Mouse (Mus musculus) neural tube, embryonic 15.5 days (tissue): ENCODE measurements around the gene Mpv17l. TPM values are rescaled to one million over a fixed set of nuclear protein-coding genes. Genes with fewer than 3 reads are reported as not detected.
"Not testable (repeated sequence)": the region's sequence is repeated elsewhere in the genome, so short reads cannot be mapped to it uniquely, and the experiment has no call there.

Source experiments
- ATAC-seq: fragments of 200-750 bp; cut with Nextera tagmentation; 2 replicates; pipeline ENCODE4 v1.8.0; 2017; ENCODE audit warnings: mild to moderate bottlenecking, moderate TSS enrichment, moderate library complexity; ENCODE audit not compliant: low FRiP score
- H3K27ac ChIP-seq: fragments of 300-500 bp; sonication (generic); replicated peaks from 2 replicates; pipeline ENCODE4 v1.5.1; 2015; ENCODE audit warnings: mild to moderate bottlenecking, inconsistent platforms
- H3K27me3 ChIP-seq: fragments of 300-500 bp; sonication (generic); replicated peaks from 2 replicates; pipeline ENCODE4 v1.6.1; 2015; ENCODE audit warnings: inconsistent platforms
- H3K36me3 ChIP-seq: fragments of 300-500 bp; sonication (generic); 2 replicates; pipeline ENCODE4 v1.6.1; 2015; ENCODE audit warnings: inconsistent platforms
- H3K4me1 ChIP-seq: fragments of 300-500 bp; sonication (generic); 2 replicates; pipeline ENCODE4 v1.6.1; 2015; ENCODE audit warnings: inconsistent platforms
- H3K4me2 ChIP-seq: fragments of 300-500 bp; sonication (generic); 2 replicates; pipeline ENCODE4 v1.6.1; 2015; ENCODE audit warnings: inconsistent platforms, mild to moderate bottlenecking, moderate library complexity
- H3K4me3 ChIP-seq: fragments of 300-500 bp; sonication (generic); replicated peaks from 2 replicates; pipeline ENCODE4 v1.5.1; 2015; ENCODE audit warnings: mild to moderate bottlenecking, inconsistent platforms
- H3K9ac ChIP-seq: fragments of 300-500 bp; sonication (generic); replicated peaks from 2 replicates; pipeline ENCODE4 v1.6.1; 2015; ENCODE audit warnings: mild to moderate bottlenecking, inconsistent platforms
- H3K9me3 ChIP-seq: fragments of 300-500 bp; sonication (generic); replicated peaks from 2 replicates; pipeline ENCODE4 v1.6.1; 2016; ENCODE audit warnings: inconsistent platforms
- WGBS: fragments of 180-500 bp; shearing (Covaris S2); methylation state at CpG from one replicate; pipeline ENCODE4 v1.1.7; 2015; ENCODE audit warnings: mixed read lengths; 5-methylcytosine and 5-hydroxymethylcytosine counted together
- polyA plus RNA-seq: library from polyadenylated mRNA; unstranded; fragments of >200 nt; fragmentation: Nextera tagmentation; extraction: Ambion mirVana; gene quantifications from 2 replicates; pipeline ENCODE4 v1.2.1, GENCODE M21; 2015

The Mpv17l gene
- polyA plus RNA-seq = 40.3 and 46.7 TPM in 2 replicates

DNA sequence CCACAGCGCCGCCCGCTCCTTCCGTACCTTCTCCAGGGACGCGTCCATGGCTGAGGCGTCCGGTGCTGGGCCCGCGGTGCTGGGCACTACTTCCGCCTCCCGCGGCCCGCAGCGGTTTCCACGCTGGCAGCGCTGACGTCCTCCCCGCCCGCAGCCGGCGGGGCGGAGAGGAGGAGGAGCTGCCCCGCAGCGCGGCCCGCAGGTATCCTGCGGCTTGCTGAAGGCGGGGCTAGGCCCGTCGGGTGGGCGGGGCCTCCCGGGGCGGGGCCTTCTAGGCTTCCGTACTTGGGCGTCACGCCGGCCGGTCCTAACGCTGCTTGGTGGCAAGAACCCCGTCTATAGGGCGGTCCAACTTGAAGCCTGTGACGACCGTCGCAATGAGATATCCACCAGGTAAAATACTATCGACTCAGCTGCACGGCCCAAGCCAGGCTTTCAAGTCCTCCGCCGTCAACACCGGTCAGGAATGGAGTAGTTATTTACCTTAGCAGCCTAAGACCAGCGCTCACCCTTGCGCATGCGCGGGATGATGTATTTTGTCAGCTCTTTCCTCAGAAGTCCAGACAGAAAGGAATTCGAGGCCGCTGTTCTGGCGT is at the start of gene Mpv17l, which contains the start of gene Pdxdc1:
TSS of gene Mpv17l (plus strand) at position 274 of the 596 bp plus-strand sequence.
TSS of gene Pdxdc1 (minus strand) at position 244 of the 596 bp plus-strand sequence.
- H3K36me3 ChIP-seq = no peaks in the 10 kb centered on the region
- peak within 1 kb of the TSS; percentile 70 for H3K4me3 ChIP-seq
- H3K4me2 ChIP-seq = peak within 1 kb of the TSS; percentile 72
- H3K27ac ChIP-seq = peak within 1 kb of the TSS; percentile 93
- no peaks in the 10 kb centered on the region for H3K27me3 ChIP-seq
- WGBS = under 1% methylated on average over 53 of the region's 57 CpGs
- peak; percentile 98 for ATAC-seq
- H3K4me1 ChIP-seq = peaks cover 18% of the 10 kb centered on the region
- no peaks in the 10 kb centered on the region for H3K9me3 ChIP-seq
- peak within 1 kb of the TSS; percentile 71 for H3K9ac ChIP-seq

DNA sequence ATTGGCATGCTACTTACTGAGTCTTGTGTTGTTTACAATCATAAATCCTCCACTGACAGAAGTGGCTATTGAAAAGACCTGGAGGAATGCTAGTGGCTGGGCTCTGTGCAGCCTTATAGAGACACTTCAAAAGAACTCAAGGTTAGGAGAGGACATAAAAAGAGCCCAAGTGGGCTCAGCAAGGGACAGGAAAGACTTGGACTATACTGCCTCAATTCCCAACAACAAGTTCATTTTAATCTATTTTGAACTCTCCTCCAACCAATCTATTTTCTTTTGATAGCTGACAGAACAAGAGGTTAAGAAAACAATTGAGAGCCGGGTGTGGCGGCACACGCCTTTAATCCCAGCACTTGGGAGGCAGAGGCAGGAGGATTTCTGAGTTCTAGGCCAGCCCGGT is 49.1 kb upstream of the Mpv17l start:
- no peaks in the 10 kb centered on the region for H3K4me1 ChIP-seq
- no peaks in the 10 kb centered on the region for H3K27me3 ChIP-seq
- WGBS = 97% methylated on average over 4 of the region's 4 CpGs
- peaks cover 37% of the 10 kb centered on the region for H3K36me3 ChIP-seq
- no peak overlapping the region for H3K9ac ChIP-seq
- H3K27ac ChIP-seq = no peak overlapping the region
- H3K4me3 ChIP-seq = no peak overlapping the region
- no peaks in the 10 kb centered on the region for H3K9me3 ChIP-seq
- H3K4me2 ChIP-seq = no peak overlapping the region
- no peak for ATAC-seq

DNA sequence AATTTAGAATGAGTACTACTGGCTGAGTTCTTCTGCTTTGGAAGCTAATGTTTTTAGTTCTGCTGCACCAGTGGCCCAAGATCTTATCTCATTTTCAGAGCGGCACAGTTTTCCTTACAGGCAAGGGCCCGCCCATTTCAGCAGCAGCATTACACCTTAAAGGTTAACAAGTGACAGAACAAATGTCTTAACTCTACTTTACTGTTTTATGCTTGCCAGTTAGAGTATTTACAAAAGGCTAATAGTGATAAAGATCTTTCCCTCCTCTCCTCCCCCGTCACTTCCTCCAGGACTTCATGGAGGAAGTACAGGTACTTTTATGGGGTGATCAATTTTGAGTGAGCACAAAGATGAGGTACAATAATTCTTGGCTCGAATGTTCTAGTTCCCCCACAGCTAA is 36.9 kb upstream of the Mpv17l start:
- peaks cover 13% of the 10 kb centered on the region; the same call in 1 of the 2 replicates for H3K36me3 ChIP-seq
- H3K9ac ChIP-seq = no peak overlapping the region
- no peaks in the 10 kb centered on the region for H3K27me3 ChIP-seq
- H3K9me3 ChIP-seq = no peaks in the 10 kb centered on the region
- no peak overlapping the region for H3K27ac ChIP-seq
- peaks cover 4% of the 10 kb centered on the region; the same call in 1 of the 2 replicates for H3K4me1 ChIP-seq
- ATAC-seq = no peak
- no peak overlapping the region for H3K4me2 ChIP-seq
- 83% methylated on average over 4 of the region's 4 CpGs for WGBS
- no peak overlapping the region for H3K4me3 ChIP-seq

DNA sequence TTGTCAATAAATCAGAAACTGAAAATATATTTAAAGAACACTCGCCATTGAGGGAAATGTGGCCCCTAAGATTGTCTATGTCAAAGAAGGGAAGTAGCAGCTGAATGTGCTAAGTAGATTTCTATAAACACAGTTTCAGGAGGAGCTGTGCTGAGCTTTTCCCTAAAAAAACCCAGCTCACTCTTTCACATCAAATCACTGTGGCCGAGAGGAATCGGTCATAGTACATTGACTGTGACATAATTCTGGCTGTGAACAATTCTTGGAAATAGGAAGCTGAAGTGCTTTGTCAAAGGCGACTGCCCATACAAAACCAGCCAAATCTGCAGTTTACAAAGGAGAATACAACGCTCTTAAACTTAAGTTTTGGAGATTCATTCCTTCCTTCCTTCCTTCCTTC is 36.3 kb upstream of the Mpv17l start:
- peaks cover 13% of the 10 kb centered on the region; the same call in 1 of the 2 replicates for H3K36me3 ChIP-seq
- H3K9me3 ChIP-seq = no peaks in the 10 kb centered on the region
- no peak for ATAC-seq
- no peak overlapping the region for H3K27ac ChIP-seq
- H3K27me3 ChIP-seq = no peaks in the 10 kb centered on the region
- no peak overlapping the region for H3K4me3 ChIP-seq
- WGBS = 79% methylated on average over 5 of the region's 5 CpGs
- H3K9ac ChIP-seq = no peak overlapping the region
- H3K4me2 ChIP-seq = no peak overlapping the region
- peaks cover 4% of the 10 kb centered on the region; the same call in 1 of the 2 replicates for H3K4me1 ChIP-seq

DNA sequence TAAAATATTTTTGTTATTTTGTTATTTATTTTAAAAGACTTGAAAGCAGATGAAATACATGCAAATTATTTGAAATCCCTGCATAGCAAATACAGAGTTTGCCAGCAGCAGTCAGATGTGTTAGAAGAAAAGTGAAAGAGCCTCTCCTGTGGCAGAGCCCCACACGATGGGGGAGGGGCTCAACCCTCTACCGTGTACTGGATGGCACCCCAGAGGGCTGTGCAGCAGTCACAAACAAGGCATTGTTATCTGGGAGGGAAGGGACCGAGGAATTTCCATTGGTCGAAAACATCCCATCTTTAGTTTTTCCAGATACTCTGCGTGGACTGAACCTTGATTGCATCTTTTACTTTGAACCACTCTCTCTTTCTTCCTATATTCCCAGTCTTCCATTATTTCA is 35.6 kb upstream of the Mpv17l start:
- not testable (repeated sequence) for H3K27ac ChIP-seq, H3K27me3 ChIP-seq, H3K4me3 ChIP-seq, H3K9me3 ChIP-seq, H3K9ac ChIP-seq, H3K4me1 ChIP-seq, ATAC-seq, H3K4me2 ChIP-seq
- peaks cover 19% of the 10 kb centered on the region for H3K36me3 ChIP-seq
- WGBS = 9% methylated on average over 5 of the region's 5 CpGs

DNA sequence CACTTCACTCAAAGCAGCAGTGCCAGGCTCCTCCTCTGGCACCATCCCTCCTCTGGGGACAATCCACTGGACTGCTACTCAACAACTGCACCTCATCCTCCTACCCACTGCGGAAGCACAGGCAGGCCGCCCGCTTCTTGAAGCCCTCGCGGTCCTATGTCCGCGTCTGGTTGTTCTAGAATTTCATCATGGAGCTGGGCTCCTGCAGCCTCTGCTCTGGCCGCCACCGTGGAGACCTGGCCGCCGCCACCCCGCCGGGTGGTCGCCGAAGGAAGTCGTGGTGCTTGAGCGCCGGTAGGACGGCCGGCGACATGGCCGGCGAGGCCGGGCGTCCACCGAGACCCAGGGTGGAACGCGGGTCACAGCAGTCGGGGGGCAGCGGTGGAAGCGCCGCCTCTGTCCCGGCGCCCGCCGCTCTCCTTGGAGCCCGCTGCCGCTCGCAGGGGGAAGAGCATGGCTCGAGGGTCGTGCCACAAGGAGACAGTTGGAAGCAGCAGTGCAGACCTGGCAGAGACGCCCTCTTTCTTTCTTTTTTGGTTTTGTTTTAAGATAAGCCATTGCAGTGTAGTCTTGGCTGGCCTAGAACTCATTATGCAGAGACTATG is 34.9 kb upstream of the Mpv17l start:
- 6% methylated on average over 42 of the region's 42 CpGs for WGBS
- 0 out of 2 replicates have a peak overlapping the region, but pooled peaks have one; percentile 33 for H3K27ac ChIP-seq
- peak overlapping the region; percentile 37 for H3K4me2 ChIP-seq
- H3K27me3 ChIP-seq = no peaks in the 10 kb centered on the region
- peak overlapping the region; percentile 17 for H3K4me3 ChIP-seq
- peaks cover 17% of the 10 kb centered on the region for H3K36me3 ChIP-seq
- ATAC-seq = peak; percentile 65; the same call in 1 of the 2 replicates
- no peak overlapping the region for H3K9ac ChIP-seq
- peaks cover 4% of the 10 kb centered on the region; the same call in 1 of the 2 replicates for H3K4me1 ChIP-seq
- no peaks in the 10 kb centered on the region for H3K9me3 ChIP-seq

DNA sequence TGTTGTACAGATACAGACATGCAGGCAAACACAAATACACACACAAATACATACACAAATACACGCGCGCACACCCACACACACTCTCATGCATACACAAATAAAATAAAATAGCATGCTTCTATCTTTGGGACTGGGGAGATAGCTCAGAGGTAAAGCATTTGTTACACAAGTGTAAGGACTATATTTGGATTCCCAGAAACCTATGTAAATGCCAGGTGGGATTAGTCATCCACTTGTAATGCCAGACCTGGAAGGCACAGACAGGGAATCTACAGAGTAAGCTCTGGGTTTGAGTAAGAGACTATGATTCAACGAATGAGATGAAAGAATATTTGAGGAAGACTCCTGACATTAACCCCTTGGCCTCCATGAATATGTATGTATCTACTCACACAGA is 27.5 kb upstream of the Mpv17l start:
- Histone ChIP-seq H3K9ac (no peak overlapping the region), H3K4me3 (no peak overlapping the region), H3K27me3 (no peaks in the 10 kb centered on the region), H3K4me2 (no peak overlapping the region), H3K36me3 (peaks cover 41% of the 10 kb centered on the region), H3K27ac (no peak overlapping the region), H3K9me3 (no peaks in the 10 kb centered on the region), H3K4me1 (no peaks in the 10 kb centered on the region)
- WGBS = 93% methylated on average over 4 of the region's 4 CpGs
- ATAC-seq = no peak

DNA sequence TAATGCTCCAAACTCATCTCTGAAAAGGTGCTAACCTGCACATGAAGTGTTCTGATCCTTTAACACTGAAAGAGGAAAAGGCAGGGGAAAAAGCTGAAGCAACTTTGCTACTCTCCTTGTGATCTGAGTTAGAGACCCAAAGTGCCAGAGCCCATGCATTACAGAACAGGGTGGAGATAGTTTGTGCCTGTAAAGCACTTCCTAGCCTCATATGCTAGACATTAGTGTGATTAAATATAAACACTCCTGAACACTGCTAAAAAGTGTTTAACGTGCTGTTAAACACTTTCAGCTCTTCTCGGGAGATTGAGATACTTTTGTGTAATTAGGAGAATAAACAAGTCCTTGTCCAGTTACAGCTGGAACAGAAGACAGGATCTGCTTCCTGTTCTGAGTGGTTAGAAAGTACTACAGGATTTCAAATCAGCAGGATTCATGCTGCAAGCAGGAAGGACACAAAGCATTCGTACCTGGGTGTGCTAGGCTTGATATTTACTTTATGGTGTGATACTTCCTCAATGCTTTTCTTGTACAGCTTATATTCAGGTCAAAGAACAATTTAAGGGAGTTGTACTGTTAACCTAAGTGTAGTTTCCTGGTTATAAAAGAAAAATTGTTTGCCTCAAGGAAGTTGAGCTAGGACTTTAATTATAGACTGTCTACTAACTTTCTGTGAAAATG is 19.7 kb upstream of the Mpv17l start:
- Histone ChIP-seq H3K4me2 (no peak overlapping the region), H3K4me3 (no peak overlapping the region)
- ATAC-seq = no peak

DNA sequence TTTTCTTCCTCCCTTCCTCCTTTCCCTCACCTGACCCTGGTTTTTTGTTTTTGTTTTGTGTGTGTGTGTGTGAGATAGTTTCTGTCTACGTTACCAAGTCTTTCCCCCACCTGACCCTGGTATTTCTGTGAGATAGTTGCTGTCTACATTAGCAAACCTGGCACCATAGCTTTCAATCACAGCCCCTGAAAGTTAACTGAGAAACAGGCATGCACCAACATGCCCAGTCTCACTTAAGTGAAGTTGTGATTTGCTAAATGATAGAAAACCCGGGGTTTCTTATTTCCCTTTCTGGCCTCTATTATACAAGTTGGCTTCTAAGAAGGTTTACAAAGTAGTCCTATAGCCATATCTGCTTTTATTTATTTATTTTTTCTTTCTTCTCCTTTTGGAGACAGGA is 12.5 kb upstream of the Mpv17l start:
- no peaks in the 10 kb centered on the region for H3K27me3 ChIP-seq
- no peaks in the 10 kb centered on the region for H3K36me3 ChIP-seq
- no peak for ATAC-seq
- WGBS = 93% methylated on average over 2 of the region's 2 CpGs
- no peaks in the 10 kb centered on the region for H3K9me3 ChIP-seq
- H3K4me3 ChIP-seq = no peak overlapping the region
- H3K9ac ChIP-seq = no peak overlapping the region
- no peak overlapping the region for H3K4me2 ChIP-seq
- no peaks in the 10 kb centered on the region for H3K4me1 ChIP-seq
- H3K27ac ChIP-seq = no peak overlapping the region

More for the DNA sequence above, 19.7 kb upstream of the Mpv17l start:
- Histone ChIP-seq H3K27ac (no peak overlapping the region), H3K27me3 (no peaks in the 10 kb centered on the region), H3K4me1 (no peaks in the 10 kb centered on the region), H3K9me3 (no peaks in the 10 kb centered on the region), H3K9ac (no peak overlapping the region), H3K36me3 (peaks cover 8% of the 10 kb centered on the region; the same call in 1 of the 2 replicates)
- 70% methylated on average over 3 of the region's 3 CpGs for WGBS

DNA sequence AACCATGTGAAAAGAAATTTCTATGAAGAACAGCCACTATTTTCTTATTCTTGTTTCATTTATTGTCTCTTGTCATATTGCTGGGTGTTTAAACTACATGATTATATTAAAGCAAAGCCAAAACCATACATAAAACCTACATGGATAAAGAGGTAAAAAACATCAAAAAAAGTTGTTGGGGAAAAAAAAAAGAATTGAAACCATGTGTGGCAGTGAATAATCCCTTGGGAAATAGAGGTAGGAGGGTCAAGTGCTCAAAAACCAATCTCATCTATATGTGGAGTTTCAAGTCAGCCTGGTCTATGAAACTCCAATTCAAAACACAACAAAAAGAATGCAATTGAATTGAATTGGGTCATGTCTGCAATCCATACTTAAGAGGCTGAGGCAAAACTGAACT is 10.1 kb upstream of the Mpv17l start:
- Histone ChIP-seq H3K27ac (no peak overlapping the region), H3K9me3 (no peaks in the 10 kb centered on the region), H3K36me3 (no peaks in the 10 kb centered on the region), H3K4me2 (no peak overlapping the region), H3K4me3 (no peak overlapping the region), H3K27me3 (no peaks in the 10 kb centered on the region), H3K4me1 (no peaks in the 10 kb centered on the region), H3K9ac (no peak overlapping the region)
- ATAC-seq = no peak

DNA sequence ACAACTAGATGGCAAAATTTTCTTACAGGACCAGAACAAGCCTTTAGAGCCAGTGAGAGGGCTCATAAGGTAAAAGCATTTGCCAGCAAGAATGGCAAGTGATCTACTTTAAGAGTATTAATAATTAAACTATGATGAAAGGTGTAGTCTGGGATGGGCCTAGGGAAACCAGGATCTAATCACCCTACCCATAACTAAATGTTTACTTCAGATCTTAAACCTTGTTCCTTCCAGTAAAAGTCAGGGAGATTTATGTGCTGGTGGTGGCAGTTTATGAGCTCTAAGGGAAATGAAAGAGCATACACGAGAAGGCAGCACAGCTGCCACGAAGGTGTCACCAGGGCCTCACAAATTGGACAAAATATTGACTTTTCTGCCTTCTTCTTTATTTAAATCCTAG is 8.9 kb upstream of the Mpv17l start:
- H3K4me3 ChIP-seq = no peak overlapping the region
- H3K36me3 ChIP-seq = no peaks in the 10 kb centered on the region
- 0 out of 2 replicates have a peak, but pooled peaks cover 3% of the 10 kb centered on the region for H3K4me1 ChIP-seq
- H3K4me2 ChIP-seq = no peak overlapping the region
- no peak for ATAC-seq
- no peaks in the 10 kb centered on the region for H3K27me3 ChIP-seq
- H3K27ac ChIP-seq = no peak overlapping the region
- 34% methylated on average over 2 of the region's 2 CpGs for WGBS
- H3K9ac ChIP-seq = no peak overlapping the region
- no peaks in the 10 kb centered on the region for H3K9me3 ChIP-seq

DNA sequence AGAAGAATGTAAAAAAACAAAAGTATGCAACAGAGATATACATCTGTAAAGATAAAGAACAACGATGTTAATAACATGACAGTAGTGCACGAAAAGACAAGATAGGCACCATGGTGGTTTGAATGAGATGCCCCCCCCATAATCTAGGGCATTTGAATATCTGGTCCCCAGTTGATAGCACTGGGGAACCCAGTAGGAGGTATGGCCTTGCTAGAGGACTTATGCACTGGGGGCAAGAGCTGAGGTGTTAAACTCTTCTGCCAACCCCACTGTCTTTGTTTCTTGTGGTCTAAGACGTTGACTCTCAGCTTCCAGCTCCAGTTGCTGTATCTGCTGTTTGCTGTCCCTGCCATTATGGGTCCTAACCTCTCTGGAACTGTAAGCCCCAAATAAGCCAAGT is 7.2 kb upstream of the Mpv17l start:
- WGBS = 91% methylated on average over 3 of the region's 3 CpGs
- no peaks in the 10 kb centered on the region for H3K36me3 ChIP-seq

More for the DNA sequence above, 7.2 kb upstream of the Mpv17l start:
- Histone ChIP-seq H3K4me3 (no peak overlapping the region), H3K4me2 (no peak overlapping the region), H3K4me1 (0 out of 2 replicates have a peak, but pooled peaks cover 3% of the 10 kb centered on the region), H3K9ac (no peak overlapping the region), H3K27ac (no peak overlapping the region), H3K27me3 (no peaks in the 10 kb centered on the region), H3K9me3 (no peaks in the 10 kb centered on the region)
- no peak for ATAC-seq
